Mouse (Mus musculus) thymus, postnatal 25 days (tissue): ENCODE data around the gene Slit1.

Experiments
- DNase-seq: peaks from one replicate; pipeline ENCODE4 v3.0.0; 2022

Gene Slit1

GRCm38 (mm10) chr19:41686194-41686593 lies 57.3 kb downstream of the Slit1 start:
- peak; percentile 15 for DNase-seq

- no peak for DNase-seq
These were observed 57.9 kb downstream of the Slit1 start for GRCm38 (mm10) chr19:41685453-41686086.

- no peak for DNase-seq
These were observed 58.6 kb downstream of the Slit1 start for GRCm38 (mm10) chr19:41684874-41685273.

- no peak for DNase-seq
These were observed 59.5 kb downstream of the Slit1 start for GRCm38 (mm10) chr19:41683951-41684350.

GRCm38 (mm10) chr19:41680267-41680666 lies 63.2 kb downstream of the Slit1 start:
- no peak for DNase-seq

- no peak for DNase-seq
These were observed 64.4 kb downstream of the Slit1 start for GRCm38 (mm10) chr19:41679028-41679427.

- DNase-seq = no peak
These were observed 65.9 kb downstream of the Slit1 start for GRCm38 (mm10) chr19:41677575-41677974.

- DNase-seq = no peak
These were observed 67.9 kb downstream of the Slit1 start for GRCm38 (mm10) chr19:41675583-41675982.

GRCm38 (mm10) chr19:41674366-41674765 lies 69.1 kb downstream of the Slit1 start:
- DNase-seq = no peak

GRCm38 (mm10) chr19:41672836-41673235 lies 70.6 kb downstream of the Slit1 start:
- DNase-seq = no peak

- DNase-seq = no peak
These were observed 72.5 kb downstream of the Slit1 start for GRCm38 (mm10) chr19:41670931-41671330.

- no peak for DNase-seq
These were observed 73.0 kb downstream of the Slit1 start for GRCm38 (mm10) chr19:41670473-41670872.

GRCm38 (mm10) chr19:41669747-41670342 lies 73.6 kb downstream of the Slit1 start:
- no peak for DNase-seq

GRCm38 (mm10) chr19:41667591-41667990 lies 75.9 kb downstream of the Slit1 start:
- no peak for DNase-seq

- DNase-seq = no peak
These were observed 77.5 kb downstream of the Slit1 start for GRCm38 (mm10) chr19:41665941-41666340.

- DNase-seq = no peak
These were observed 79.8 kb downstream of the Slit1 start for GRCm38 (mm10) chr19:41663506-41664242.

- DNase-seq = no peak
These were observed 82.0 kb downstream of the Slit1 start for GRCm38 (mm10) chr19:41661466-41661865.

- DNase-seq = peak; percentile 42
These were observed 82.5 kb downstream of the Slit1 start for GRCm38 (mm10) chr19:41660999-41661374.

- no peak for DNase-seq
These were observed 83.0 kb downstream of the Slit1 start for GRCm38 (mm10) chr19:41660294-41660998.

- no peak for DNase-seq
These were observed 86.0 kb downstream of the Slit1 start for GRCm38 (mm10) chr19:41657446-41657845.

GRCm38 (mm10) chr19:41656671-41657070 lies 86.8 kb downstream of the Slit1 start:
- no peak for DNase-seq

- peak; percentile 71 for DNase-seq
These were observed 87.5 kb downstream of the Slit1 start for GRCm38 (mm10) chr19:41655970-41656369.

GRCm38 (mm10) chr19:41655089-41655783 lies 88.2 kb downstream of the Slit1 start:
- DNase-seq = no peak
